Mouse (Mus musculus) liver, embryonic 15.5 days (tissue): ENCODE data around the gene Ankrd60. TPM values are rescaled to one million over a fixed set of nuclear protein-coding genes. Genes with fewer than 3 reads are reported as not detected.

ENCODE experiments used
- ATAC-seq: fragments of 200-750 bp; cut with Nextera tagmentation; 2 replicates; pipeline ENCODE4 v1.8.0; 2017; ENCODE audit warnings: moderate number of reproducible peaks, mild to moderate bottlenecking, moderate library complexity; ENCODE audit not compliant: insufficient read depth
- H3K27ac ChIP-seq: fragments of 300-500 bp; sonication (generic); replicated peaks from 2 replicates; pipeline ENCODE4 v1.5.1; 2015; ENCODE audit warnings: mild to moderate bottlenecking, inconsistent platforms
- H3K27me3 ChIP-seq: fragments of 300-500 bp; sonication (generic); 2 replicates; pipeline ENCODE4 v1.6.1; 2015; ENCODE audit warnings: mild to moderate bottlenecking, inconsistent platforms
- H3K36me3 ChIP-seq: fragments of 300-500 bp; sonication (generic); replicated peaks from 2 replicates; pipeline ENCODE4 v1.6.1; 2015; ENCODE audit warnings: moderate library complexity, mild to moderate bottlenecking, inconsistent platforms
- H3K4me1 ChIP-seq: fragments of 300-500 bp; sonication (generic); replicated peaks from 2 replicates; pipeline ENCODE4 v1.6.1; 2015; ENCODE audit warnings: inconsistent platforms
- H3K4me2 ChIP-seq: fragments of 300-500 bp; sonication (generic); 2 replicates; pipeline ENCODE4 v1.6.1; 2015; ENCODE audit warnings: moderate library complexity, mild to moderate bottlenecking, inconsistent platforms
- H3K4me3 ChIP-seq: fragments of 300-500 bp; sonication (generic); replicated peaks from 2 replicates; pipeline ENCODE4 v1.5.1; 2015; ENCODE audit warnings: mild to moderate bottlenecking, inconsistent platforms
- H3K9ac ChIP-seq: fragments of 300-500 bp; sonication (generic); 2 replicates; pipeline ENCODE4 v1.6.1; 2015; ENCODE audit warnings: moderate library complexity, mild to moderate bottlenecking, inconsistent platforms
- H3K9me3 ChIP-seq: fragments of 300-500 bp; sonication (generic); replicated peaks from 2 replicates; pipeline ENCODE4 v1.6.1; 2016; ENCODE audit warnings: inconsistent platforms
- WGBS: fragments of 180-500 bp; shearing (Covaris S2); methylation state at CpG from one replicate; pipeline ENCODE4 v1.1.7; 2015; ENCODE audit warnings: mixed read lengths; ENCODE audit not compliant: insufficient replicate concordance; 5-methylcytosine and 5-hydroxymethylcytosine counted together
- polyA plus RNA-seq: library from polyadenylated mRNA; unstranded; fragments of >200 nt; fragmentation: Nextera tagmentation; extraction: Ambion mirVana; gene quantifications from 2 replicates; pipeline ENCODE4 v1.2.1, GENCODE M21; 2015

Gene Ankrd60
- polyA plus RNA-seq, 1 experiment from 2014 or later, result not detected

GRCm38 (mm10) chr2:173583455-173583854, 5.3 kb upstream of the Ankrd60 start:
- H3K27me3 ChIP-seq, result peaks cover 88% of the 10 kb centered on the region
- H3K27ac ChIP-seq, result no peak overlapping the region
- no peak overlapping the region for H3K4me2 ChIP-seq
- WGBS, result 33% methylated on average over 5 of the region's 5 CpGs
- ATAC-seq, result no peak
- no peak overlapping the region for H3K9ac ChIP-seq
- no peaks in the 10 kb centered on the region for H3K9me3 ChIP-seq
- no peaks in the 10 kb centered on the region for H3K36me3 ChIP-seq
- H3K4me3 ChIP-seq, result no peak overlapping the region
- peaks cover 41% of the 10 kb centered on the region for H3K4me1 ChIP-seq

DNA sequence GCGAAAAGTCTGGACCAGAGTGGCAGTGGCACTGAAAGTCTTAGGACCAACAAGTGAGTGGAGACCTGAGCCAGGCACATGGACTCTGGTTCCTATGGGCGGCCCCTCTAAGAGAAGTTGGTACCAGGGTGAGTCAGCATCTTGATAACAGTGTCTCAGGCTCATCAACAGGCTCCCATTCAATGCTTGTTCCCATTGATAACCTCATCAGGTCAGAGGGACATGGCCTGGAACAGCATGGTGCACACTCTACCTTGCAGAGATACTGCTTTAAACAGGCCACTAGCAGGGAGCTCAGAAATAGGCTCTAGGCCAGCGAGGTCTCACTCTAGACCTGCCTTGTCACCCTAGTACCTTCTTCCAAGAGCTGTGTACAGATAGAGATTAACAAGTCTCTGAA, 4.7 kb upstream of the Ankrd60 start:
- 52% methylated on average over 3 of the region's 3 CpGs for WGBS
- Histone ChIP-seq H3K4me3 (no peak overlapping the region), H3K9me3 (no peaks in the 10 kb centered on the region), H3K27ac (peak overlapping the region; percentile 39), H3K27me3 (peaks cover 90% of the 10 kb centered on the region), H3K36me3 (no peaks in the 10 kb centered on the region), H3K4me1 (peaks cover 41% of the 10 kb centered on the region), H3K9ac (no peak overlapping the region), H3K4me2 (peak overlapping the region; percentile 8)
- ATAC-seq, result peak; percentile 86

DNA sequence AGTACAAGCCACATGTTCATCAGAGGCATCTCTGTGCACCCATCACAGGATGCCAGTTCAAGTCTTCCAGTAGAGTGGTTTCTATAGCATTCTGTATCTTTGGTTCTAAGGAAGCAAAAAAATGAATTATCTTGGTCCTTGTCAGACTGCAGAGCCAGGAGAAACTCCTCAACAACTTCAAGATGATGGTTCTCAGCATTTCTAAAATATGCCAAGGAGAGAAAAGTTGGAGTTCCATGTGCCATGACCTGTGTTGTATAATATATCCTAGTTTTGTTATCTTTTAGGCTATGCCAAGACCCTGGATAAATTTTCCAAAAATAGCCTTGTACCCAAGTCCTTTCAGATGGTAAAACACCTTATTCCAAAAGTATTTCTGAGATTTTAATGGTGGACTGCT, 2.9 kb upstream of the Ankrd60 start:
- Histone ChIP-seq H3K27ac (no peak overlapping the region), H3K9ac (no peak overlapping the region), H3K4me3 (no peak overlapping the region), H3K9me3 (no peaks in the 10 kb centered on the region), H3K36me3 (no peaks in the 10 kb centered on the region), H3K4me1 (peaks cover 29% of the 10 kb centered on the region), H3K4me2 (no peak overlapping the region), H3K27me3 (peaks cover 90% of the 10 kb centered on the region)
- no peak for ATAC-seq

DNA sequence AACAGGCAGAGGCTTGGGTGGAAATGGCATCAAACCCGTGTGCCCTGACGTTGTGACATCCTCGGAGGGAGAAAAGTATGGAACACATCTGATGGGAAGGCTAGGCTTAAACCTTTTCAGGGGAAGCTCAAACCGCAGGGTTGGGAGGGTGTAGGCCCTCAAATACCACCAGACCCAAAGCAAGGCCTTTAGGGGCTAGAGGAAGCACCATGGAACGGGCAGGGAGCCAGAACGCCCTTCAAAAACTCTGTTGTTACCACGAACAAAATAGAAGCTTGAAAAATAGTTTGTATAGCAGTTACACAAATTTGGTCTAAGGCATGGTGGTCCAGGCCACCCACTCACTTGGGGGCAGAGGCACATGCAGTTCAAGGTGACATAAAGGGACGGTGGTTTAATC, 430 bp upstream of the Ankrd60 start:
- no peak for ATAC-seq
- H3K27me3 ChIP-seq, result peaks cover 85% of the 10 kb centered on the region

GRCm38 (mm10) chr2:173564179-173564578, 14.0 kb downstream of the Ankrd60 start:
- no peak overlapping the region for H3K27ac ChIP-seq
- H3K27me3 ChIP-seq, result no peaks in the 10 kb centered on the region; the same call in 1 of the 2 replicates
- H3K4me2 ChIP-seq, result no peak overlapping the region
- 63% methylated on average over 9 of the region's 9 CpGs for WGBS
- no peak for ATAC-seq
- H3K9me3 ChIP-seq, result no peaks in the 10 kb centered on the region
- H3K36me3 ChIP-seq, result no peaks in the 10 kb centered on the region
- H3K9ac ChIP-seq, result no peak overlapping the region
- H3K4me1 ChIP-seq, result no peaks in the 10 kb centered on the region
- no peak overlapping the region for H3K4me3 ChIP-seq

More for the DNA sequence above, 430 bp upstream of the Ankrd60 start:
- Histone ChIP-seq H3K36me3 (no peaks in the 10 kb centered on the region), H3K4me3 (peak overlapping the region; percentile 25), H3K9me3 (no peaks in the 10 kb centered on the region), H3K4me1 (peaks cover 18% of the 10 kb centered on the region), H3K27ac (no peak overlapping the region), H3K4me2 (peak overlapping the region; percentile 54), H3K9ac (no peak overlapping the region)
- 20% methylated on average over 8 of the region's 8 CpGs for WGBS

DNA sequence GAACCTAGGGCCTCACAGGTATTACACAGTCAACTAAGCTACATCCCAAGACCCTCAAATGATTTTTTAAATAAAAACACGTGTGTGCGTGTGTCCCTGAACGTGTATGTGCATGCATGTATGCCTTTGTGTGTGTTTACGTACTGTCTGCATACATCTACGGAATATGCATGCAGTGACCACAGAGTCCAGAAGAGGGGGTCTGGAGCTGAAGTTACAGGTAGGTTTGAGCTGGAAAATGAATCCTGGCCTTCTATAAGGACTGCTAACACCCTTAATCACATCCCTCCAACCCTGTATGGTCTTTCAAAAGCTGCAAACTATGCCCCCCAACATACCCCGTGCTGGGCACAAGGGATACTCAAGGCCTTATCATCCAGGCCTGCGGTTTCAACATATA, 14.8 kb downstream of the Ankrd60 start:
- Histone ChIP-seq H3K36me3 (no peaks in the 10 kb centered on the region), H3K27ac (no peak overlapping the region), H3K4me1 (no peaks in the 10 kb centered on the region), H3K4me3 (no peak overlapping the region), H3K9ac (no peak overlapping the region), H3K27me3 (no peaks in the 10 kb centered on the region; the same call in 1 of the 2 replicates), H3K4me2 (no peak overlapping the region), H3K9me3 (no peaks in the 10 kb centered on the region)
- no peak for ATAC-seq
- 59% methylated on average over 7 of the region's 7 CpGs for WGBS

- Histone ChIP-seq H3K9me3 (no peaks in the 10 kb centered on the region), H3K27ac (no peak overlapping the region), H3K4me2 (no peak overlapping the region), H3K9ac (no peak overlapping the region), H3K36me3 (no peaks in the 10 kb centered on the region), H3K27me3 (no peaks in the 10 kb centered on the region; the same call in 1 of the 2 replicates), H3K4me1 (no peaks in the 10 kb centered on the region), H3K4me3 (no peak overlapping the region)
- ATAC-seq, result no peak
- 34% methylated on average over 5 of the region's 5 CpGs for WGBS
Observed at GRCm38 (mm10) chr2:173561851-173562442, 16.2 kb downstream of the Ankrd60 start.

GRCm38 (mm10) chr2:173558754-173559396, 19.3 kb downstream of the Ankrd60 start:
- Histone ChIP-seq H3K27me3 (peaks cover 5% of the 10 kb centered on the region; the same call in 1 of the 2 replicates), H3K27ac (no peak overlapping the region), H3K36me3 (no peaks in the 10 kb centered on the region), H3K4me1 (no peaks in the 10 kb centered on the region), H3K9me3 (no peaks in the 10 kb centered on the region), H3K4me2 (no peak overlapping the region), H3K4me3 (no peak overlapping the region), H3K9ac (no peak overlapping the region)
- ATAC-seq, result no peak
- WGBS, result 55% methylated on average over 12 of the region's 12 CpGs

DNA sequence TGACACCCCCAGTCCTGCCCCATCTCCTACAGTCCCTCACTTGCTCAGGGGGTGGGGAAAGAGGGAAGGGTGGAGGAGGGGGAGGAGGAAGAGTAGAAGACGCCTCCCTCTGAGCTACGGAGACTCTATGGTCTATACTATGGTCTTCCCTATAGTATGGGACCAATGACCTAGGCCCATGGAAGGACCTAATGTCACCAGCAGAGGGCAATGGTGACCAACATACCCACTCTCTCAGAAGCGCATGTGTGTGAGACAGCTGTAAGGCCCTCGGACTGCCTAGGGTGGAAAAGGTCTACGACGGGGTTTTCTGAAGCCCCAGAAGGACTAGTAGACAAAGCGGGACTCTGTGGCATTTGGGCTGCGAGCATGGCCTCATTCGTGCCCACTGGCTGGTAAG, 24.3 kb downstream of the Ankrd60 start:
- WGBS, result 28% methylated on average over 9 of the region's 9 CpGs
- 0 out of 2 replicates have a peak, but pooled peaks have one; percentile 31 for ATAC-seq
- Histone ChIP-seq H3K4me1 (no peaks in the 10 kb centered on the region), H3K9ac (no peak overlapping the region), H3K4me3 (no peak overlapping the region), H3K4me2 (no peak overlapping the region), H3K27me3 (peaks cover 15% of the 10 kb centered on the region; the same call in 1 of the 2 replicates), H3K36me3 (no peaks in the 10 kb centered on the region), H3K9me3 (no peaks in the 10 kb centered on the region), H3K27ac (no peak overlapping the region)

- no peak overlapping the region for H3K27ac ChIP-seq
- peaks cover 15% of the 10 kb centered on the region; the same call in 1 of the 2 replicates for H3K27me3 ChIP-seq
- WGBS, result 47% methylated on average over 6 of the region's 6 CpGs
Observed at GRCm38 (mm10) chr2:173550681-173551080, 27.5 kb downstream of the Ankrd60 start.

DNA sequence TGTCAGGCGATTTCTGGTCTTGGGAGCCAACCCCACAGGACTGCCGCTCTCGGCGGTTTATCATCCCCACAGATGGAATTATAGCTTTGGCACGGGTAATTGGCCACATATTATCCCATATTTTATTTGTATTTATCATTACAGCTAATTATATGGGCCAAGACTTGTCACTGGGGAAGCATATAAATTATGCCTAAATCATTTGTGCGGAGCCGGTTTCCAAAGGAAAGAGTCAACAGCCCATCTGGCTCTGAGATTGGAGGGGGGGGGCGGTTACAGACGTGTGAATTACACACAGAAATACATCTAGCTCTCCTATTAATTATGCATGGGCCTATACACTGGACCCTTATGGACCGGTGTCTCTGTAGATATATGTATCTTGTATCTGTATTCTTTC, 28.9 kb downstream of the Ankrd60 start:
- no peaks in the 10 kb centered on the region for H3K9me3 ChIP-seq
- no peaks in the 10 kb centered on the region for H3K36me3 ChIP-seq

More at GRCm38 (mm10) chr2:173550681-173551080, 27.5 kb downstream of the Ankrd60 start:
- Histone ChIP-seq H3K4me1 (no peaks in the 10 kb centered on the region), H3K36me3 (no peaks in the 10 kb centered on the region), H3K9me3 (no peaks in the 10 kb centered on the region), H3K4me2 (no peak overlapping the region), H3K9ac (no peak overlapping the region), H3K4me3 (no peak overlapping the region)
- no peak for ATAC-seq

More for the DNA sequence above, 28.9 kb downstream of the Ankrd60 start:
- H3K4me1 ChIP-seq, result no peaks in the 10 kb centered on the region
- 72% methylated on average over 10 of the region's 10 CpGs for WGBS
- no peak overlapping the region for H3K4me3 ChIP-seq
- peaks cover 12% of the 10 kb centered on the region; the same call in 1 of the 2 replicates for H3K27me3 ChIP-seq
- H3K9ac ChIP-seq, result no peak overlapping the region
- H3K4me2 ChIP-seq, result no peak overlapping the region
- ATAC-seq, result no peak
- H3K27ac ChIP-seq, result no peak overlapping the region
